Comparison of ENCODE assay signal across 19 mouse cellular contexts in genomic region chr2:85172763-85173103, GRCm38 (mm10). TPM values are rescaled to one million over a fixed set of nuclear protein-coding genes. Genes with fewer than 3 reads are reported as not detected.
A peak's percentile ranks its signal among the peaks of the same experiment; 100 is the strongest.
DNase-seq lines count a peak whose midpoint lies in the region; ATAC-seq and TF ChIP-seq lines count a peak whose summit lies in the region.
"Had no signal": no experiment of that assay in that cellular context is flagged by ENCODE, and none has a peak within 500 bp of the region (broad histone marks: within the 10 kb centered on the region; RNA-seq: fewer than 3 reads in every experiment).

No protein-coding gene starts in this region.

- no peaks in the 10 kb centered on the region for H3K9me3 ChIP-seq in heart, embryonic 16.5 days (replicated peaks; ENCODE audit: control insufficient read depth, low read length)
- no peaks in the 10 kb centered on the region for H3K9me3 ChIP-seq in heart, embryonic 11.5 days (replicated peaks; ENCODE audit: control insufficient read depth, low read length)
- H3K9me3 ChIP-seq in lung, embryonic 14.5 days (ENCODE audit: low read depth, low read length) = no peaks in the 10 kb centered on the region
- H3K9me3 ChIP-seq: embryonic facial prominence, embryonic 13.5 days; limb, embryonic 12.5 days; midbrain, embryonic 15.5 days had no signal

- no peak overlapping the region for H3K9ac ChIP-seq in heart, embryonic 16.5 days (ENCODE audit: low read length)
- H3K9ac ChIP-seq in heart, embryonic 11.5 days (ENCODE audit: low read depth, low read length) = no peak overlapping the region
- no peak overlapping the region for H3K9ac ChIP-seq in lung, embryonic 14.5 days
- H3K9ac ChIP-seq: embryonic facial prominence, embryonic 13.5 days; forebrain, postnatal 0 days; limb, embryonic 12.5 days; liver, embryonic 14.5 days; midbrain, embryonic 15.5 days had no signal

- peak overlapping the region; percentile 50 for H3K27ac ChIP-seq in heart, embryonic 16.5 days (ENCODE audit: low read length)
- no peak overlapping the region for H3K27ac ChIP-seq in heart, embryonic 11.5 days (ENCODE audit: low read depth, low read length)
- H3K27ac ChIP-seq in lung, embryonic 14.5 days (ENCODE audit: low read depth) = peak overlapping the region; percentile 14; the same call in 1 of the 2 replicates
- H3K27ac ChIP-seq: embryonic facial prominence, embryonic 13.5 days; limb, embryonic 12.5 days; liver, embryonic 14.5 days; midbrain, embryonic 15.5 days had no signal

- DNase-seq in embryo, embryonic 11 days = peak; percentile 13
- no peak for DNase-seq in embryo, embryonic 9.5 days (ENCODE audit: extremely low spot score)
- no peak for DNase-seq in lung, embryonic 14.5 days
- DNase-seq in lung, adult 18-20 months = no peak
- DNase-seq in hindlimb bud, embryonic 11.5 days (ENCODE audit: extremely low spot score, low read depth, low spot score) = peak; percentile 10
- no peak for DNase-seq in urinary bladder, adult 2 months (ENCODE audit: low spot score)
- DNase-seq: adrenal gland, postnatal 14 days; cerebellum, adult 11 months; cerebellum, postnatal 14 days; forebrain, postnatal 0 days had no signal

- ATAC-seq in heart, embryonic 16.5 days (replicated peaks; ENCODE audit: extremely low read depth, insufficient read depth, low FRiP score) = no peak
- ATAC-seq in heart, embryonic 11.5 days (replicated peaks; ENCODE audit: insufficient number of reproducible peaks, low FRiP score, low TSS enrichment) = no peak
- ATAC-seq in lung, embryonic 14.5 days (ENCODE audit: insufficient read depth) = peak; percentile 53
- ATAC-seq: activated CD4-positive, CD25-positive, alpha-beta regulatory T cell, adult 4 months; CD4-positive, CD25-positive, alpha-beta regulatory T cell, adult 4 months; forebrain, postnatal 0 days; midbrain, embryonic 15.5 days had no signal

- H3K4me3 ChIP-seq in heart, embryonic 16.5 days (ENCODE audit: low read length) = no peak overlapping the region
- no peak overlapping the region for H3K4me3 ChIP-seq in heart, embryonic 11.5 days (ENCODE audit: low read depth, low read length)
- no peak overlapping the region for H3K4me3 ChIP-seq in lung, embryonic 14.5 days (ENCODE audit: low read depth, low read length)
- H3K4me3 ChIP-seq: embryonic facial prominence, embryonic 13.5 days; limb, embryonic 12.5 days; midbrain, embryonic 15.5 days; myocyte had no signal

- H3K4me1 ChIP-seq in heart, embryonic 16.5 days (ENCODE audit: control insufficient read depth, insufficient read depth, low read length) = peaks cover 5% of the 10 kb centered on the region; the same call in 1 of the 2 replicates
- no peaks in the 10 kb centered on the region for H3K4me1 ChIP-seq in heart, embryonic 11.5 days (ENCODE audit: control insufficient read depth, insufficient read depth, low read length)
- peaks cover 9% of the 10 kb centered on the region for H3K4me1 ChIP-seq in lung, embryonic 14.5 days (ENCODE audit: insufficient read depth)
- H3K4me1 ChIP-seq: limb, embryonic 12.5 days; midbrain, embryonic 15.5 days had no signal

- H3K27me3 ChIP-seq in heart, embryonic 16.5 days (ENCODE audit: control insufficient read depth, insufficient read depth, low read length) = no peaks in the 10 kb centered on the region
- H3K27me3 ChIP-seq in heart, embryonic 11.5 days (ENCODE audit: control insufficient read depth, insufficient read depth, low read length) = no peaks in the 10 kb centered on the region
- H3K27me3 ChIP-seq in lung, embryonic 14.5 days (ENCODE audit: insufficient read depth, low read length) = no peaks in the 10 kb centered on the region
- H3K27me3 ChIP-seq: midbrain, embryonic 15.5 days had no signal

- no peak overlapping the region for H3K4me2 ChIP-seq in heart, embryonic 16.5 days (ENCODE audit: low read depth, low read length)
- H3K4me2 ChIP-seq in heart, embryonic 11.5 days = no peak overlapping the region
- no peak overlapping the region for H3K4me2 ChIP-seq in lung, embryonic 14.5 days
- H3K4me2 ChIP-seq: embryonic facial prominence, embryonic 13.5 days; limb, embryonic 12.5 days; midbrain, embryonic 15.5 days had no signal

- TF ChIP-seq CTCF in lung, embryonic 14.5 days (IDR thresholded peaks at IDR 0.05; ENCODE audit: low read depth) = no peak

- 46% methylated on average over 2 of the region's 2 CpGs for WGBS in heart, embryonic 16.5 days
- 57% methylated on average over 2 of the region's 2 CpGs for WGBS in heart, embryonic 11.5 days (ENCODE audit: insufficient replicate concordance)
- 24% methylated on average over 2 of the region's 2 CpGs for WGBS in lung, embryonic 14.5 days

- H3K36me3 ChIP-seq in heart, embryonic 16.5 days (ENCODE audit: control insufficient read depth, insufficient read depth) = no peaks in the 10 kb centered on the region
- no peaks in the 10 kb centered on the region for H3K36me3 ChIP-seq in heart, embryonic 11.5 days (ENCODE audit: control insufficient read depth, insufficient read depth, low read length)
- no peaks in the 10 kb centered on the region for H3K36me3 ChIP-seq in lung, embryonic 14.5 days (ENCODE audit: insufficient read depth)
- H3K36me3 ChIP-seq: embryonic facial prominence, embryonic 13.5 days; limb, embryonic 12.5 days; midbrain, embryonic 15.5 days had no signal

RNA-seq across cellular contexts. Expression of gene Lrrc55, which starts 24.3 kb away (rescaled TPM):
- 0.33 and 0.49 TPM in 2 replicates for polyA plus RNA-seq in heart, embryonic 16.5 days (2015; fragmentation: Nextera tagmentation; extraction: Ambion mirVana)
- 0.07 and 0.24 TPM in 2 replicates for polyA plus RNA-seq in heart, embryonic 11.5 days (2014; fragmentation: Nextera tagmentation; extraction: Ambion mirVana)
- 0.09 and 0.33 TPM in 2 replicates for polyA plus RNA-seq in lung, embryonic 14.5 days (2014; fragmentation: Nextera tagmentation; extraction: Ambion mirVana)
- polyA plus RNA-seq in urinary bladder, adult 2 months (2012; rRNA removed) = 4.3 and 5.1 TPM in 2 replicates
- polyA plus RNA-seq: activated CD4-positive, CD25-positive, alpha-beta regulatory T cell, adult 4 months; CD4-positive, CD25-positive, alpha-beta regulatory T cell, adult 4 months had no signal

RNA-seq across cellular contexts. Expression of gene Aplnr, which starts 36.7 kb away (rescaled TPM):
- polyA plus RNA-seq in heart, embryonic 16.5 days (2015; fragmentation: Nextera tagmentation; extraction: Ambion mirVana) = 42.9 and 53.3 TPM in 2 replicates
- polyA plus RNA-seq in heart, embryonic 11.5 days (2014; fragmentation: Nextera tagmentation; extraction: Ambion mirVana) = 8.9 and 9.7 TPM in 2 replicates
- polyA plus RNA-seq in lung, embryonic 14.5 days (2014; fragmentation: Nextera tagmentation; extraction: Ambion mirVana) = 143 and 148 TPM in 2 replicates
- polyA plus RNA-seq in urinary bladder, adult 2 months (2012; rRNA removed) = 7.3 and 9.6 TPM in 2 replicates
- polyA plus RNA-seq: activated CD4-positive, CD25-positive, alpha-beta regulatory T cell, adult 4 months; CD4-positive, CD25-positive, alpha-beta regulatory T cell, adult 4 months had no signal

Comparison
In these comparisons a context has a peak if more than half of its experiments do, and no peak if none do; other contexts are left out.
1. DNase-seq: peak in embryo, embryonic 11 days (single experiment) and hindlimb bud, embryonic 11.5 days (single experiment); none in embryo, embryonic 9.5 days (single experiment), lung, embryonic 14.5 days (single experiment), lung, adult 18-20 months (0 of 2) and urinary bladder, adult 2 months (single experiment).